Mouse (Mus musculus) heart, embryonic 13.5 days (tissue): ENCODE data around the gene Cxcl5. TPM values are rescaled to one million over a fixed set of nuclear protein-coding genes. Genes with fewer than 3 reads are reported as not detected.
A peak's percentile ranks its signal among the peaks of the same experiment; 100 is the strongest.

Source experiments
- ATAC-seq: fragments of 200-750 bp; cut with Nextera tagmentation; 2 replicates; pipeline ENCODE4 v1.8.0; 2017; ENCODE audit warnings: moderate TSS enrichment; ENCODE audit not compliant: insufficient number of reproducible peaks, low FRiP score, low TSS enrichment; ENCODE audit errors: extremely low read depth
- H3K27ac ChIP-seq: fragments of 300-500 bp; sonication (generic); replicated peaks from 2 replicates; pipeline ENCODE4 v1.5.1; 2015; ENCODE audit warnings: moderate library complexity, mild to moderate bottlenecking, inconsistent platforms
- H3K27me3 ChIP-seq: fragments of 300-500 bp; sonication (generic); replicated peaks from 2 replicates; pipeline ENCODE4 v1.6.1; 2015; ENCODE audit warnings: mild to moderate bottlenecking, inconsistent platforms
- H3K36me3 ChIP-seq: fragments of 300-500 bp; sonication (generic); 2 replicates; pipeline ENCODE4 v1.6.1; 2015; ENCODE audit warnings: mild to moderate bottlenecking, inconsistent platforms
- H3K4me1 ChIP-seq: fragments of 300-500 bp; sonication (generic); 2 replicates; pipeline ENCODE4 v1.6.1; 2015; ENCODE audit warnings: inconsistent platforms
- H3K4me2 ChIP-seq: fragments of 300-500 bp; sonication (generic); 2 replicates; pipeline ENCODE4 v1.6.1; 2015; ENCODE audit warnings: inconsistent platforms, mild to moderate bottlenecking, moderate library complexity
- H3K4me3 ChIP-seq: fragments of 300-500 bp; sonication (generic); 2 replicates; pipeline ENCODE4 v1.5.1; 2015; ENCODE audit warnings: moderate library complexity, mild to moderate bottlenecking, inconsistent platforms
- H3K9ac ChIP-seq: fragments of 300-500 bp; sonication (generic); 2 replicates; pipeline ENCODE4 v1.6.1; 2015; ENCODE audit warnings: inconsistent platforms, mild to moderate bottlenecking, moderate library complexity
- H3K9me3 ChIP-seq: fragments of 300-500 bp; sonication (generic); 2 replicates; pipeline ENCODE4 v1.6.1; 2016; ENCODE audit warnings: inconsistent platforms
- WGBS: fragments of 180-500 bp; shearing (Covaris S2); methylation state at CpG from one replicate; pipeline ENCODE4 v1.1.7; 2015; ENCODE audit warnings: mixed read lengths; 5-methylcytosine and 5-hydroxymethylcytosine counted together
- polyA plus RNA-seq: library from polyadenylated mRNA; unstranded; fragments of >200 nt; fragmentation: Nextera tagmentation; extraction: Ambion mirVana; gene quantifications from 2 replicates; pipeline ENCODE4 v1.2.1, GENCODE M21; 2015

The Cxcl5 gene
- 0.17 TPM in 1 of 2 replicates, not detected in the other for polyA plus RNA-seq

DNA sequence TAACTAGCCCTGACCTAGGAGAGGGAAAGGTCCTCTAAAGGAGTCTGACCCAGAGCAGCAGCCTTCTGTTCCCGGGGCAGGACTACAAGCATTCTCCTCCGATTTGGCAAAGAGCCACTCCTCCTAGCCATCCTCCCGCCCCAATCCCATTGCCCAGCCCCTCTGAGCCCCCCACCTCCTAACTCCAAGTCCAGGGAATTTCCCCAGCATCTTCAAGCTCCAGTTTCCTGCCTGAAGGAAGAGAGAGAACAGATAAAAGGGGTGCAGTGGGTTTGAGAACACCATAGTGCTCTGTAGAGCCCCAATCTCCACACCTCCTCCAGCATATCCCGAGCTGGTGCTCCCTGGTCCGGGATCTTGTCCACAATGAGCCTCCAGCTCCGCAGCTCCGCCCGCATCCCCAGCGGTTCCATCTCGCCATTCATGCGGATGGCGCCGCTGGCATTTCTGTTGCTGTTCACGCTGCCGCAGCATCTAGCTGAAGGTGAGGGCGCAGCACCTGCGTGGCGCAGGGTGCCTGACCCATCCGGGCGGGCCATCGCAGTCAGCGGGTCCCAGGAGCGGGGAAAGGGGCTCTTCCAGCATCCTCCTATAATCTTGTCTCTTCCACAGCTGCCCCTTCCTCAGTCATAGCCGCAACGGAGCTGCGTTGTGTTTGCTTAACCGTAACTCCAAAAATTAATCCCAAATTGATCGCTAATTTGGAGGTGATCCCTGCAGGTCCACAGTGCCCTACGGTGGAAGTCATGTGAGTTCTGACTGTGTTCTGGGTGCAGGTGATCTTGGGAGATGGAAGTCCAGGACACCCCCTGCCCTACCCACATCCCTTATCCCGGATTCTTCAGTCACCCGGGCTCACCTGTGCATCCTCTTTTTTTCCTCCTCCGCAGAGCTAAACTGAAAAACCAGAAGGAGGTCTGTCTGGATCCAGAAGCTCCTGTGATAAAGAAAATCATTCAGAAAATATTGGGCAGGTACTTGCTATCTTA, at the start of gene Cxcl5:
Gene Cxcl5, plus strand, starts transcription at position 284 of the 989 bp plus-strand sequence.
- H3K36me3 ChIP-seq = no peaks in the 10 kb centered on the region
- peak within 1 kb of the TSS; percentile 65 for H3K4me2 ChIP-seq
- peak within 1 kb of the TSS; percentile 33; the same call in 1 of the 2 replicates for H3K9ac ChIP-seq
- H3K27ac ChIP-seq = no peak within 1 kb of the TSS
- peaks cover 26% of the 10 kb centered on the region for H3K27me3 ChIP-seq
- peaks cover 16% of the 10 kb centered on the region for H3K4me1 ChIP-seq
- peak within 1 kb of the TSS; percentile 41 for H3K4me3 ChIP-seq
- no peaks in the 10 kb centered on the region for H3K9me3 ChIP-seq
- 7% methylated on average over 32 of the region's 32 CpGs for WGBS
- no peak for ATAC-seq

DNA sequence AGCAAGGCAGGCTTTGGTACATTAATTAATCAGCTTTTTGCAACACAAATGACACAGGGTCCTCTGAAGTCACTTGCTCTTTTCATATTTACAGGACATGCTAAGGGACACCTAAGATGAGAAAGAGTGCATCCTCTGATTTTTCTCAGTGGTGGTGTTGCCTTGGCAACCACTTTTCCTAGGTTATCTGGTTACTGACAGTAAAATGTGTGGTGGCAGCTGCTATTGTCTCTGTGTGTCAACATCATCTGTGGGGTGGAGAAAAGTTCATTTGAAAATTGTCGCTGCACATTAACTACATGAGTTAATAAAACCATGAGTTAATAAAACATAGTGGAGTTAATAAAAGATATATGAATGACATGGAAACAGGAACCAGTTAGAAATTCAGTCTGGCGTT, 47.8 kb upstream of the Cxcl5 start:
- Histone ChIP-seq H3K4me3 (no peak overlapping the region), H3K4me1 (no peaks in the 10 kb centered on the region), H3K4me2 (no peak overlapping the region), H3K9me3 (no peaks in the 10 kb centered on the region), H3K27me3 (no peaks in the 10 kb centered on the region), H3K9ac (no peak overlapping the region), H3K36me3 (no peaks in the 10 kb centered on the region), H3K27ac (no peak overlapping the region)
- no peak for ATAC-seq
- WGBS = 77% methylated on average over 2 of the region's 2 CpGs

- H3K4me3 ChIP-seq = no peak overlapping the region
- H3K36me3 ChIP-seq = no peaks in the 10 kb centered on the region
- no peak overlapping the region for H3K4me2 ChIP-seq
- no peak overlapping the region for H3K9ac ChIP-seq
- H3K27me3 ChIP-seq = no peaks in the 10 kb centered on the region
- ATAC-seq = no peak
- WGBS = 82% methylated on average over 1 of the region's 1 CpGs
- no peak overlapping the region for H3K27ac ChIP-seq
- no peaks in the 10 kb centered on the region for H3K4me1 ChIP-seq
- H3K9me3 ChIP-seq = no peaks in the 10 kb centered on the region
Observed at GRCm38 (mm10) chr5:90717937-90718336, 41.2 kb upstream of the Cxcl5 start.

GRCm38 (mm10) chr5:90722656-90723055, 36.5 kb upstream of the Cxcl5 start:
- H3K4me2 ChIP-seq = no peak overlapping the region
- ATAC-seq = no peak
- whole genome bisulfite sequencing = 69% methylated on average over 3 of the region's 3 CpGs
- no peaks in the 10 kb centered on the region for H3K36me3 ChIP-seq
- no peaks in the 10 kb centered on the region for H3K27me3 ChIP-seq
- no peak overlapping the region for H3K4me3 ChIP-seq
- no peaks in the 10 kb centered on the region; the same call in 1 of the 2 replicates for H3K9me3 ChIP-seq
- H3K27ac ChIP-seq = no peak overlapping the region
- H3K4me1 ChIP-seq = no peaks in the 10 kb centered on the region
- H3K9ac ChIP-seq = no peak overlapping the region

GRCm38 (mm10) chr5:90728254-90728653, 30.9 kb upstream of the Cxcl5 start:
- H3K4me3 ChIP-seq = no peak overlapping the region
- ATAC-seq = no peak

GRCm38 (mm10) chr5:90731480-90731879, 27.7 kb upstream of the Cxcl5 start:
- no peak; the same call in 1 of the 2 replicates for ATAC-seq
- Histone ChIP-seq H3K36me3 (no peaks in the 10 kb centered on the region), H3K9ac (no peak overlapping the region), H3K27ac (no peak overlapping the region), H3K4me2 (no peak overlapping the region), H3K4me3 (no peak overlapping the region), H3K4me1 (no peaks in the 10 kb centered on the region), H3K9me3 (no peaks in the 10 kb centered on the region; the same call in 1 of the 2 replicates), H3K27me3 (no peaks in the 10 kb centered on the region)
- WGBS = 61% methylated on average over 4 of the region's 4 CpGs

More at GRCm38 (mm10) chr5:90728254-90728653, 30.9 kb upstream of the Cxcl5 start:
- no peaks in the 10 kb centered on the region for H3K27me3 ChIP-seq
- no peak overlapping the region for H3K9ac ChIP-seq
- no peaks in the 10 kb centered on the region for H3K4me1 ChIP-seq
- no peak overlapping the region for H3K4me2 ChIP-seq
- no peaks in the 10 kb centered on the region; the same call in 1 of the 2 replicates for H3K9me3 ChIP-seq
- 55% methylated on average over 3 of the region's 3 CpGs for WGBS
- H3K27ac ChIP-seq = no peak overlapping the region
- no peaks in the 10 kb centered on the region for H3K36me3 ChIP-seq

GRCm38 (mm10) chr5:90742029-90742428, 17.1 kb upstream of the Cxcl5 start:
- Histone ChIP-seq H3K4me3 (no peak overlapping the region), H3K4me2 (no peak overlapping the region), H3K4me1 (no peaks in the 10 kb centered on the region), H3K27ac (no peak overlapping the region), H3K27me3 (no peaks in the 10 kb centered on the region), H3K9me3 (no peaks in the 10 kb centered on the region), H3K36me3 (no peaks in the 10 kb centered on the region), H3K9ac (no peak overlapping the region)
- WGBS = 50% methylated on average over 4 of the region's 4 CpGs
- ATAC-seq = no peak

- no peak overlapping the region for H3K27ac ChIP-seq
- no peaks in the 10 kb centered on the region for H3K36me3 ChIP-seq
- peaks cover 12% of the 10 kb centered on the region for H3K27me3 ChIP-seq
- H3K9me3 ChIP-seq = no peaks in the 10 kb centered on the region
- H3K4me1 ChIP-seq = peaks cover 9% of the 10 kb centered on the region
- H3K9ac ChIP-seq = no peak overlapping the region
- no peak overlapping the region for H3K4me3 ChIP-seq
- 85% methylated on average over 1 of the region's 1 CpGs for WGBS
- no peak for ATAC-seq
- H3K4me2 ChIP-seq = no peak overlapping the region
Observed at GRCm38 (mm10) chr5:90753934-90754333, 5.2 kb upstream of the Cxcl5 start.

- H3K4me2 ChIP-seq = no peak overlapping the region
- H3K9ac ChIP-seq = no peak overlapping the region
- ATAC-seq = no peak
- H3K4me1 ChIP-seq = peaks cover 16% of the 10 kb centered on the region
- 24% methylated on average over 5 of the region's 5 CpGs for WGBS
- no peak overlapping the region for H3K4me3 ChIP-seq
- H3K27ac ChIP-seq = no peak overlapping the region
- H3K9me3 ChIP-seq = no peaks in the 10 kb centered on the region
- H3K36me3 ChIP-seq = no peaks in the 10 kb centered on the region
- peaks cover 26% of the 10 kb centered on the region for H3K27me3 ChIP-seq
Observed at GRCm38 (mm10) chr5:90758020-90758605, 1.0 kb upstream of the Cxcl5 start.

- Histone ChIP-seq H3K4me1 (peaks cover 16% of the 10 kb centered on the region), H3K9me3 (no peaks in the 10 kb centered on the region), H3K4me3 (no peak overlapping the region), H3K4me2 (no peak overlapping the region), H3K27ac (no peak overlapping the region), H3K36me3 (no peaks in the 10 kb centered on the region), H3K27me3 (peaks cover 26% of the 10 kb centered on the region), H3K9ac (no peak overlapping the region)
- 38% methylated on average over 4 of the region's 4 CpGs for WGBS
- no peak for ATAC-seq
Observed at GRCm38 (mm10) chr5:90760303-90760702, 1.1 kb downstream of the Cxcl5 start.

GRCm38 (mm10) chr5:90760844-90761243, 1.7 kb downstream of the Cxcl5 start:
- Histone ChIP-seq H3K4me2 (no peak overlapping the region), H3K27ac (no peak overlapping the region), H3K9me3 (no peaks in the 10 kb centered on the region), H3K27me3 (peaks cover 26% of the 10 kb centered on the region), H3K4me1 (peaks cover 16% of the 10 kb centered on the region), H3K9ac (no peak overlapping the region), H3K4me3 (no peak overlapping the region), H3K36me3 (no peaks in the 10 kb centered on the region)
- 82% methylated on average over 2 of the region's 2 CpGs for WGBS
- no peak for ATAC-seq
